ENCODE assay signal across 8 mouse cellular contexts in the genomic region with DNA sequence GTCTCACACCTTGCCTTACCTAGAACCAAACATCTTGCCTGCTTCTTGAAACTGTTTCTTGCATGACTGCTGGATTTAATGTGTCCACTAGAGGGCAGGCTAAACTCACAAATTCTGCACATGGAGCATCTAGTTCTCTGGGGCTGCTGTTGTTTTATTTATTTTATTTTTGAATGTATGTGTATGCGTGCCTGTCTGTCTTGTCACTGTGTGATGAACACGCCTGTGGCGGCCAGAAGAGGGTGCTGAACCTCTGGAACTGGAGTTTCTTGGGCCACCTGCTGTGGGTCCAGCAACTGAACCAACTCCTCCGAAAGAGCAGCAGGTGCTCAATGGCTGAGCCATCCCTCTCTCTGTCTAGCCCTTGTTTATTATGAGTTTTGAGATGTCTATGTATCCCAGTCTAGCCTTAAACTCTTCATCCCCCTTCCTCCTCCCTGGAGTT. TPM values are rescaled to one million over a fixed set of nuclear protein-coding genes. Genes with fewer than 3 reads are reported as not detected.
DNase-seq lines count a peak whose midpoint lies in the region; ATAC-seq and TF ChIP-seq lines count a peak whose summit lies in the region.

No protein-coding gene starts in this region.

- H3K9ac ChIP-seq in kidney, postnatal 0 days (ENCODE audit: low read depth, low read length): no peak overlapping the region

- no peak overlapping the region for H3K4me3 ChIP-seq in heart, embryonic 10.5 days
- no peak overlapping the region for H3K4me3 ChIP-seq in kidney, postnatal 0 days (replicated peaks; ENCODE audit: low read depth, low read length)

- H3K9me3 ChIP-seq in heart, embryonic 10.5 days: no peaks in the 10 kb centered on the region
- H3K9me3 ChIP-seq in kidney, postnatal 0 days (replicated peaks; ENCODE audit: low read length): no peaks in the 10 kb centered on the region

- WGBS in heart, embryonic 10.5 days: 25% methylated on average over 4 of the region's 4 CpGs
- WGBS in kidney, postnatal 0 days: 15% methylated on average over 4 of the region's 4 CpGs

- no peaks in the 10 kb centered on the region for H3K36me3 ChIP-seq in heart, embryonic 10.5 days
- no peaks in the 10 kb centered on the region for H3K36me3 ChIP-seq in kidney, postnatal 0 days (ENCODE audit: insufficient read depth, low read length)

- no peak overlapping the region for H3K4me2 ChIP-seq in kidney, postnatal 0 days (ENCODE audit: low read length)

- no peaks in the 10 kb centered on the region for H3K27me3 ChIP-seq in heart, embryonic 10.5 days (ENCODE audit: insufficient read depth, poor library complexity, severe bottlenecking)
- H3K27me3 ChIP-seq in kidney, postnatal 0 days (ENCODE audit: insufficient read depth, low read length): no peaks in the 10 kb centered on the region

- TF ChIP-seq CTCF in kidney, postnatal 0 days (IDR thresholded peaks at IDR 0.05; ENCODE audit: low read depth): peak; percentile 92

- H3K27ac ChIP-seq in heart, embryonic 10.5 days: no peak overlapping the region
- no peak overlapping the region for H3K27ac ChIP-seq in kidney, postnatal 0 days

- no peaks in the 10 kb centered on the region; the same call in 1 of the 2 replicates for H3K4me1 ChIP-seq in heart, embryonic 10.5 days
- no peaks in the 10 kb centered on the region for H3K4me1 ChIP-seq in kidney, postnatal 0 days (replicated peaks; ENCODE audit: insufficient read depth, low read length)

- DNase-seq in CD4-positive helper T cell, adult 2 months (ENCODE audit: low read depth, low spot score): peak; percentile 83
- DNase-seq in ES-CJ7 (ENCODE audit: low read depth, low spot score): peak; percentile 93
- DNase-seq in cerebellum, postnatal 25 days: peak; percentile 47 to 70
- peak; percentile 83 for DNase-seq in heart, embryonic 10.5 days (ENCODE audit: low spot score)
- DNase-seq in kidney, postnatal 0 days (ENCODE audit: low spot score): peak; percentile 92
- peak; percentile 66 for DNase-seq in lung, postnatal 14 days
- DNase-seq in retina, postnatal 1 day: peak; percentile 91
- DNase-seq in ovary, adult 18-20 months (ENCODE audit: low spot score): no peak

- peak; percentile 79 for ATAC-seq in kidney, postnatal 0 days (replicated peaks; ENCODE audit: low FRiP score, low read depth)

RNA-seq across cellular contexts. Expression of gene Pik3c2b, which starts 5.9 kb away (rescaled TPM):
- 7.9 and 11.5 TPM in 2 replicates for polyA plus RNA-seq in heart, embryonic 10.5 days (2016; fragmentation: Nextera tagmentation; extraction: Ambion mirVana)
- polyA plus RNA-seq in kidney, postnatal 0 days (2015; fragmentation: Nextera tagmentation; extraction: Ambion mirVana): 3.0 and 3.2 TPM in 2 replicates

RNA-seq across cellular contexts. Expression of gene Mdm4, which starts 9.2 kb away (rescaled TPM):
- 30.7 and 32.8 TPM in 2 replicates for polyA plus RNA-seq in heart, embryonic 10.5 days (2016; fragmentation: Nextera tagmentation; extraction: Ambion mirVana)
- polyA plus RNA-seq in kidney, postnatal 0 days (2015; fragmentation: Nextera tagmentation; extraction: Ambion mirVana): 16.7 and 17.5 TPM in 2 replicates
